Mouse (Mus musculus): ENCODE results near the gene Asic1.

- no peak for TF ChIP-seq POLR2A (IDR thresholded peaks at IDR 0.05; ENCODE audit: borderline replicate concordance, control insufficient read depth, low read depth, low read length)
- no peak for TF ChIP-seq CTCF (IDR thresholded peaks at IDR 0.05; ENCODE audit: control insufficient read depth, insufficient read depth, low read length)
Measured at GRCm38 (mm10) chr15:99727525-99727924, 57.4 kb downstream of the Asic1 start.
